Mouse (Mus musculus) liver, postnatal 0 days (tissue): ENCODE results near the gene Cfap74.

Experiments used
- CTCF ChIP-seq: sonication (generic); IDR thresholded peaks from 2 replicates; pipeline ENCODE4 v1.5.1; 2016; ENCODE audit warnings: antibody characterized with exemption, low read depth
- EP300 ChIP-seq: IDR thresholded peaks from 2 replicates; pipeline ENCODE4 v1.6.1; 2016; ENCODE audit warnings: antibody characterized with exemption, low read depth, mild to moderate bottlenecking

- TF ChIP-seq CTCF: no peak
- no peak for TF ChIP-seq EP300
Measured at GRCm38 (mm10) chr4:155470263-155470953, 61.4 kb downstream of the Cfap74 start.
